Mouse (Mus musculus) myocyte (in vitro differentiated cells): ENCODE data around the gene Rnpc3.

Experiments used
- E2F4 ChIP-seq: IDR thresholded peaks from one replicate; pipeline ENCODE4 v1.6.1; 2011; ENCODE audit warnings: mild to moderate bottlenecking, control low read depth, moderate library complexity; ENCODE audit not compliant: insufficient read depth
- MAX ChIP-seq: IDR thresholded peaks from one replicate; pipeline ENCODE4 v1.6.1; 2011; ENCODE audit warnings: low read depth, mild to moderate bottlenecking, control low read depth
- MYOG ChIP-seq, 3 experiments: IDR thresholded peaks; one replicate each; pipeline ENCODE4 v1.6.1; 2011; ENCODE audit warnings: control low read depth in 2 of 3, low read depth in 2 of 3, mild to moderate bottlenecking in 2 of 3; ENCODE audit not compliant: insufficient read length in 2 of 3, control insufficient read depth in 1 of 3, insufficient read depth in 1 of 3
- POLR2A ChIP-seq: IDR thresholded peaks from one replicate; pipeline ENCODE4 v1.6.1; 2011; ENCODE audit warnings: low read depth, mild to moderate bottlenecking, control low read depth, moderate library complexity; ENCODE audit not compliant: insufficient read length
- POLR2AphosphoS2 ChIP-seq: IDR thresholded peaks from one replicate; pipeline ENCODE4 v1.6.1; 2011; ENCODE audit warnings: low read depth, control low read depth; ENCODE audit not compliant: insufficient read length
- TCF3 ChIP-seq: IDR thresholded peaks from one replicate; pipeline ENCODE4 v1.6.1; 2011; ENCODE audit warnings: low read depth, control low read depth; ENCODE audit not compliant: insufficient read length

DNA sequence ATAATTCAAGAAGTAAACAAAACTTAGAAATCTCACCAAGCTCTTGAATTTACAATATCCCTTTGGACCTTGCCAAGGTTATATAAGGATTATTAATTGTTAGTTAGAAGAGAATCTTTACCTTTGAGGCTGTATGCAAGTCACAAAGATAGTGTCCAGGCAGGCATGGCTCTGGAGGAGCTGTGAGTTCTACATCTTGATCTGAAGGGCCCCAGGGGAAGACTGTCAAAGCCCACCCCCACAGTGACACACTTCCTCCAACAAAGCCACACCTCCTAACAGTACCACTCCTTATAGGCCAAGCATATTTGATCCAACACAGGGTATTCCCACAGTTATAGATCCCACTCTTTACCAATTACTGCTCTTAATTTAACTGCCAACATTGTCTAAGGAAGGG lies 4.3 kb upstream of the Rnpc3 start:
- TF ChIP-seq POLR2AphosphoS2 (no peak), POLR2A (no peak), E2F4 (no peak), MAX (no peak), MYOG (IDR thresholded peaks at IDR 0.05; ENCODE audit: control insufficient read depth in 1 of 3, insufficient read depth in 1 of 3, insufficient read length in 2 of 3, low read depth in 2 of 3) (no peak), TCF3 (no peak)
